Mouse (Mus musculus): ENCODE data around the gene Pramef20. TPM values are rescaled to one million over a fixed set of nuclear protein-coding genes. Genes with fewer than 3 reads are reported as not detected.
"Not testable (repeated sequence)": the region's sequence is repeated elsewhere in the genome, so short reads cannot be mapped to it uniquely, and the experiment has no call there.

Pramef20 gene
- not detected for total RNA-seq (2021)
- long read RNA-seq, experiment 1, result 0 reads
- long read RNA-seq, experiment 2, result 0 reads

DNA sequence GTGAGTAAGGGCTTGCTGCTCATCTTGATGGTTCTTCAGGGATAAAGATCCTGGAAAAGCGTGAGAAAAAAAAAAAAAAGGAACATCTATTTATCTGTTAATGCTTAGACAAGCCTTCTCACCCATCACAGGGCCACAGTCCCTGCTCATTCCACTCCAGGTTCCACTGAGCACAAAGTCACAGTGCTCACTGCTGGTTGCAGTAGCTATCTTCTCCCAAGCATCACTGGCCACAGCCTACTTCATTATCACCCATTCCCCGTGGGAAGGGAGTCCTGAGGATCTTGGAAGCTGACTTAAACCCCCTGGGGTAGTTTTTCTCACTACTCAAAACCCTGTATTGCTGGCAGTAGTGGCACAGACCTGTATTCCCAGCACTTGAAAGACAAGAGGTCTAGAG, at the start of gene Pramef20:
Gene Pramef20 (minus strand): TSS at position 23 of the 400 bp plus-strand sequence.
- no peak for DNase-seq
- Histone ChIP-seq H3K27ac (no peak within 1 kb of the TSS), H3K4me3 (no peak within 1 kb of the TSS)
- TF ChIP-seq CTCF (IDR thresholded peaks at IDR 0.05), result no peak
- intact Hi-C loops (cut with DNase I), result no loop called here

DNA sequence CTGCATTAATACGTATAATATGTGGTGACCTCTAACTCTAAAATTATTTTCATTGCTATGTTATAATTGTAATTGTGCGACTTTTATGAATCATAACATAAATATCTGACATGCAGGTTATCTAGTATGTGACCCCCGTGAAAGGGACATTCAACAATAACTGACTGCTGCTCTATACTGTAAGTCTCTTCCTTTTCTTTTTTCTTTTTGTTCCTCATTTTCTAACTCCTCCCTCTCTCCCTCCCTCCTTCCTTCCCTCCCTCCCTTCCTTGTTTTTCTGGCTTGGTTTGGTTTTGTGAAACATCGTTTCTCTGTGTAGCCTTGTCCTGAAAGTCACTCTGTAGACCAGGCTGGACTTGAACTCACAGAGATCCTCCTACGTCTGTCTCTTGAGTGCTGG, 46.9 kb upstream of the Pramef20 start:
- intact Hi-C loops (cut with DNase I), result no loop called here
- Histone ChIP-seq H3K27ac (no peak overlapping the region), H3K4me3 (no peak overlapping the region)
- no peak for DNase-seq
- no peak for TF ChIP-seq CTCF (IDR thresholded peaks at IDR 0.05)

DNA sequence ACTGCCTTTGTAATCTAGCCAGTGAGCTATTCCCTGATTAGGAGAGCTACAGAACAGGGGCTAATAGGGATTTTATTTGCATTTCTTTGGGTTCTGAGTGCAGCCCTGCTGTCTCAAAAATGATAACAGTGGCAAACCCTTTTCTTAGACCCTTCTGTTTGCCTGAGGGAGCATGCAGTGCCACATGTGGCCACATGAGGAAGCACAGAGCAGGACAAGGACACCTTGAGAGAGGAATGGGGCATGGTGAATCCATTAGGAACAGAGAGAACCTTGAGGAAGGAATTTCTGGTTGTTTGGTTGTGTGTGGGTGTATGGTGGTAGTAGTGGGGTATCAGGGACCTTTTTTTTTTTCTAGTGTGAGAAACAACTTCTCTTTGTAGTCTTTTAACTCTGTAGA, 42.9 kb upstream of the Pramef20 start:
- H3K27ac ChIP-seq, result no peak overlapping the region
- no peak for DNase-seq
- intact Hi-C loops (cut with DNase I), result no loop called here
- TF ChIP-seq CTCF (IDR thresholded peaks at IDR 0.05), result peak; percentile 8; the same call in 1 of the 2 replicates
- no peak overlapping the region for H3K4me3 ChIP-seq

DNA sequence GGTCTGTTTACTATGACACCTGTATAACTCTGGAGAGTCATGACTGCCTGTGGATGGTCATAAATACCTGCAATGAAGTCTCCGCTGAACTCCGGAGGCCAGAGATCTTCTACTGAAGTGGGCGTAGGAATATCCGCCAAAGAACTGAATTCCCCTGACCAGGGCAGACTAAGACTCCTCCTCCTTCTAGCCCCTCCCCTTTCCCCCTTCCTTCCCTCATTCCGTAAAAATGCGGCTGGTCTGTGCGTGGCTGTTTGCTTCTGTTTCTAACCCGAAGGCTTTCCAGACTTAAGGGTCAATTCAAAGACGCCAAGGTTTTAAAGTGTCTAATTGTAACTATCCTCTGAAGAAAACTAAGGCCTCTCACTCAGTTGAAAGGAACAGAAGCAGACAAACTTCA, 30.6 kb upstream of the Pramef20 start, which contains the start of gene Pramef12:
Gene Pramef12 (minus strand): TSS at position 175 of the 400 bp plus-strand sequence.
- no peak for DNase-seq
- no peak within 1 kb of the TSS for H3K27ac ChIP-seq
- no peak within 1 kb of the TSS for H3K4me3 ChIP-seq
- intact Hi-C loops (cut with DNase I), result no loop called here
- TF ChIP-seq CTCF (IDR thresholded peaks at IDR 0.05), result no peak

DNA sequence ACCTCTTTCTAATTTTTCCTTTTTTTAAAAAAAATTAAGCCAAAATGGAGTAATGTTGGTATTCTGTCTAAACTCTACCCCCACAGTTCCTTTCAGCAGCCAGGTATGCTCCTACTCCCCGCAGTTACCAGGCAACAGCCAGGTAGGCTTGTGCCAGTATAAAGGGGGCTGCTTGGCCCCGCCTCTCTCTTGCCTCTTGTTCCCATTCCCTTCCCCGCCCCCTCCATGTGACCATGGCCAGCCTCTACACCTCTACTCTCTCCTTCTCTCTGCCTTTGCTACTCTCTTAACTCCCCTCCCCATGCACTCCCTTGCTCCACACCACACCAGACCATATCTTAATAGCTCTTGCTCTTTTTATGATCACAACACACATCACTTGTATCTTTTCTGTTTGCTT, 28.5 kb upstream of the Pramef20 start:
- H3K4me3 ChIP-seq, result no peak overlapping the region
- DNase-seq, result no peak
- intact Hi-C loops (cut with DNase I), result no loop called here
- TF ChIP-seq CTCF (IDR thresholded peaks at IDR 0.05), result no peak
- no peak overlapping the region for H3K27ac ChIP-seq

DNA sequence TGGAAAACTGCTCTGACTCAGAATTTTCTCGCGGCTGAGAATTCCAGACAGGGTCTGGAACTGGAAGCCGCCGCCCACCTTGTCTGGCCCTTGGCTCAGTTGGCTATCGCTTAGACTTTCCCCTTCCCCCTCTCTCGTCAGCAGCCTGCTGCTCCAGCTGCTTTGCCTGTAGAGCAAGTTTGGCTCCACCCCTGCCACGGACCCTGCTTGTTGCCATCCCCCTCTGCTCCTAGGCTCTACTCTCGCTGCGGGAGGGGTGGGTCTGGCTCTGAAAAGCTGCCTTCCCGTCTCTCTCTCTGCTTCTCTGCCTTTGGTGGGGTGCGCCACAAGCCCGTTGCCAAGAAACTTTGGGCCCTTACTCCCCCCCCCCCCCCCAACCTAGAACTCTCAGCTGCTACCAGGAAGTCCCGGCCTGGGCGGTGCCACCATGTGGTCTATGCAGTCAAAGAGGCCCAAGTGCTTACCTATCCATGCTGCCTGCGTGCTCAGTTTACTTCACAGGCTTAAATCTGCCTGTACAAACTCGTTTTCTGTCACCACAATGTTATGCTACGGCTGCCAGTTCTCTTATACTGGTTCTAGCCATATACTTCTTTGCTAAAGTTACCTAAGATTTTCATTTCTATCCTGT, 26.8 kb upstream of the Pramef20 start:
- peak overlapping the region; percentile 24; the same call in 1 of the 2 replicates for H3K27ac ChIP-seq
- TF ChIP-seq CTCF (IDR thresholded peaks at IDR 0.05), result no peak
- DNase-seq, result peak; percentile 20
- H3K4me3 ChIP-seq, result peak overlapping the region; percentile 53
- intact Hi-C loops (cut with DNase I), result no loop called here

DNA sequence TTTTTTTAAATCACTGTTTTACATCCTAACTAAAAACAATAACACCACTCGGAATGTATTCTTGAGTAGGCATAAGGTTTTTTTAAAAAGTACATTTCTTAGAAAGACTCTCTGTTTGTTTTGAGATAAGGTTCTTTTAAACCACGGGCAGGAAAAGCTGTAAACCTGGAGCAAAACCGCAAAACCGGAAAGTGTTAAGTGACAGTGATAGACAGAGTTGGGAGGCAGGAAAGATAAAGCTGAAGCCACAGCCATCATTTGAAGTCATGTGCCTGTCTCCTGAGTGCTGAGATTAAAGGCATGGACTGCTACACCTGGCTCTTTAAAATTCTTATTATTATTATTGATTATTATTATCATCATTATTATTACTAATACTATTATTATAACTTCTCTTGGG, 25.0 kb upstream of the Pramef20 start:
- TF ChIP-seq CTCF (IDR thresholded peaks at IDR 0.05), result no peak
- intact Hi-C loops (cut with DNase I), result no loop called here
- no peak overlapping the region for H3K27ac ChIP-seq
- no peak for DNase-seq
- H3K4me3 ChIP-seq, result no peak overlapping the region

DNA sequence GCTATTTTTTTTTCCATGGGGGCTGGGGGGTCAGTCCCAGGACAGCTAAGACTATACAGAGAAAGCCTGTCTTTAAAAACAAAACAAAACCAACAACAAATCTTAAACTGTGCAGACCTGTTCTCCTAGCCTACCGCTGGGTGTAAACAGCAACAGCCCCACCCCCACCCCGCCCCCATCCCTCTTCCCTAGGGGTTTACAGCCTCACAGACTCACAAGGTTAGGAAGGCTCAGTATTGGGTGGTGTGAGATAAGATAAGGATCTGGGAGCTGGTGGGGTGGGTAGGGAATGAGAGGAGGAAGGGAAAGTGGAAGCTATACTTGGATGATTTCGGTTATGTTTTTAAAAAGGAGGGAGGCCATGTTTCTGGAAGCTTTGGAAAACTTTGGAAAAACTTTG, 18.6 kb upstream of the Pramef20 start:
- Histone ChIP-seq H3K4me3 (no peak overlapping the region), H3K27ac (no peak overlapping the region)
- TF ChIP-seq CTCF (IDR thresholded peaks at IDR 0.05), result no peak
- intact Hi-C loops (cut with DNase I), result no loop called here
- no peak for DNase-seq

DNA sequence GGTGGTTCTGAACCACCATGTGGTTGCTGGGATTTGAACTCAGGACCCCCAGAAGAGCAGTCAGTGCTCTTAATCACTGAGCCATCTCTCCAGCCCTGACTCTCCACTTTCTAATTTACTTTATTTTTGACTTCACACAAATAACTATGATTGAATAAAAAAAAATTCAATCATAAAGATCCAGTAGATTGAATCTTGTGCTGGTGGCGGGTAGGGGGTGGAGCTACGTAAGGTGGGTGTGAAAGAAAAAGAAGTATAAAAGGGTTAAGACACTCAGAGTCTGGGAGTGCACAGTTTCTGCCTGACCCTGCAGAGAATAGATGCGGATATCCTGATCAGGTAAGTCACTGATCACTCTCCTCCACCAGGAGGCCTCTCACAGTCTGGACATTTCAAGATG, 20.1 kb downstream of the Pramef20 start, which contains the start of gene Gm13119:
Gene Gm13119 (plus strand): TSS at position 301 of the 400 bp plus-strand sequence.
- H3K4me3 ChIP-seq; DNase-seq; intact Hi-C loops (cut with DNase I); H3K27ac ChIP-seq: not testable (repeated sequence)

DNA sequence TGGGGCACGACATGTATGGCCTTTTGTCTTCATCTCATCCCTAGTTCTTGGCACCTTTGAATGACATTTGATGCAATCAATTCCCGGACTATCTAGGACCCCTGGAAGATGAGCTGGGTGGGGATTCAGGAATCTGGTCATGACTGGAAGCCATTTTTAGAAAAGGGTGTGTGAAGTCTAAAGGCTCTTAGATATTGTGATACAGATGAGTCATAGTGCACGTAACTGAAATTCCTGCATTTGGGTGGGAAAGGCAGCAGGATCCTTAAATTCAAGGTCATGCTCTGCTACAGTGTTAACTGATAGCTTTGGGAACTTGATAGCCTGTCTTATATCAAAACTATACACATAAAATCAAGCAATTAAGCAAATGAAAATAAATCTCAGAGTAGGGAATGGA, 41.9 kb downstream of the Pramef20 start:
- H3K27ac ChIP-seq; H3K4me3 ChIP-seq; intact Hi-C loops (cut with DNase I); DNase-seq: not testable (repeated sequence)

DNA sequence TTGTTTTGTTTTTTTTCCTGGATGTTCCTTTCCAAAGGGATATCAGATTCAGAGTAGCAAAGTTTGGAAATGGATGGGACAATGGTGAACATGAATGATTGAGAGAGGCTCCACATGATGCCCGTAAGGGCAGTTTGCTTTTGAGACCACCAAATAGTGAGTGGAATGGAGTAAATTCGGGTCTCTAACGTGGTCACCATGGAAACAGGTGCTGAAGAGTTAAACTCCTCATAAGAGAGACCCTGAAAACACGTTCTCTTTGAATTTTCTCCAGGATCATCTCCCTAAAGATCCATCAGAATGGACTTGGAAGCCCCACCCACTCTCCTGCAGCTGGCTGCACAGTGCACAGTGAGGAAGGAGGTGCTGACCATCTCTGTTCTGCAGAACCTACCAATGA, 47.8 kb downstream of the Pramef20 start, which contains the start of gene Gm13128:
Gene Gm13128 (plus strand): TSS at position 301 of the 400 bp plus-strand sequence.
- H3K4me3 ChIP-seq, H3K27ac ChIP-seq, DNase-seq: not testable (repeated sequence)
- intact Hi-C loops (cut with DNase I), result loop anchor here (10.0 kb wide), 1 partner anchor 325 kb away; no protein-coding TSS in a partner anchor

Other genes starting within 250 kb of the Pramef20 start
- not detected for gene Oog3, start 215.3 kb downstream of the Pramef20 start, total RNA-seq (2021)
- not detected for gene Oog2, start 187.2 kb downstream of the Pramef20 start, total RNA-seq (2021)
- gene C87977, start 164.6 kb downstream of the Pramef20 start, total RNA-seq (2021), result not detected
- gene Pramel5, start 97.4 kb downstream of the Pramef20 start, total RNA-seq (2021), result not detected
- gene Gm13128, start 47.7 kb downstream of the Pramef20 start, total RNA-seq (2021), result not detected
- gene Gm13119, start 20.0 kb downstream of the Pramef20 start, total RNA-seq (2021), result not detected
- not detected for gene Pramef12, start 30.5 kb upstream of the Pramef20 start, total RNA-seq (2021)
- gene 1700012P22Rik, start 60.8 kb upstream of the Pramef20 start, total RNA-seq (2021), result not detected
- gene Gm9944, start 75.4 kb upstream of the Pramef20 start, total RNA-seq (2021), result not detected
- not detected for gene Aadacl3, start 85.8 kb upstream of the Pramef20 start, total RNA-seq (2021)
- gene 9430007A20Rik, start 141.9 kb upstream of the Pramef20 start, total RNA-seq (2021), result not detected
- gene Gm13124, start 187.2 kb upstream of the Pramef20 start, total RNA-seq (2021), result not detected
- gene Aadacl4, start 235.8 kb upstream of the Pramef20 start, total RNA-seq (2021), result not detected